ENCODE assay signal across 8 mouse cellular contexts in genomic region chr2:167190076-167190399, GRCm38 (mm10). TPM values are rescaled to one million over a fixed set of nuclear protein-coding genes. Genes with fewer than 3 reads are reported as not detected.
DNase-seq lines count a peak whose midpoint lies in the region; ATAC-seq and TF ChIP-seq lines count a peak whose summit lies in the region.

Gene Kcnb1, minus strand, starts transcription at chr2:167190155.

- peak within 1 kb of the TSS; percentile 85 for H3K27ac ChIP-seq in hindbrain, embryonic 10.5 days
- no peak within 1 kb of the TSS for H3K27ac ChIP-seq in lung, embryonic 15.5 days

- DNase-seq in G1E (ENCODE audit: low spot score), result no peak
- DNase-seq in cerebellum, adult 9-11 months, result peak; percentile 57
- DNase-seq in frontal cortex, postnatal 14 days (ENCODE audit: low spot score in 2 of 2), result peak; percentile 62 to 78
- peak; percentile 67 for DNase-seq in hindbrain, embryonic 10.5 days (ENCODE audit: low spot score)
- peak; percentile 88 to 92 for DNase-seq in layer of hippocampus, postnatal 10 days (ENCODE audit: low spot score in 2 of 2)
- peak; percentile 51 for DNase-seq in retina, adult 2 months (ENCODE audit: low read depth, low spot score)
- DNase-seq in thymus, postnatal 36 days, result peak; percentile 29 to 43

- no peaks in the 10 kb centered on the region for H3K27me3 ChIP-seq in G1E (ENCODE audit: insufficient read depth, low read length)
- H3K27me3 ChIP-seq in hindbrain, embryonic 10.5 days (ENCODE audit: insufficient read depth, poor library complexity, severe bottlenecking), result peaks cover 68% of the 10 kb centered on the region
- H3K27me3 ChIP-seq in lung, embryonic 15.5 days, result peaks cover 66% of the 10 kb centered on the region

- TF ChIP-seq CTCF in G1E (IDR thresholded peaks at IDR 0.05; ENCODE audit: low read depth, low read length), result no peak

- no peak within 1 kb of the TSS for H3K9ac ChIP-seq in lung, embryonic 15.5 days

- peak within 1 kb of the TSS; percentile 20; the same call in 1 of the 2 replicates for H3K4me3 ChIP-seq in G1E (ENCODE audit: low read depth, low read length)
- peak within 1 kb of the TSS; percentile 59 for H3K4me3 ChIP-seq in hindbrain, embryonic 10.5 days
- peak within 1 kb of the TSS; percentile 53 for H3K4me3 ChIP-seq in lung, embryonic 15.5 days

- H3K9me3 ChIP-seq in G1E (replicated peaks), result peaks cover 30% of the 10 kb centered on the region
- H3K9me3 ChIP-seq in hindbrain, embryonic 10.5 days, result no peaks in the 10 kb centered on the region
- H3K9me3 ChIP-seq in lung, embryonic 15.5 days, result no peaks in the 10 kb centered on the region

- ATAC-seq in G1E (ENCODE audit: extremely low read depth, insufficient number of reproducible peaks, low FRiP score, poor library complexity, severe bottlenecking), result no peak
- ATAC-seq in lung, embryonic 15.5 days (ENCODE audit: borderline replicate concordance, extremely low read depth, low FRiP score, low TSS enrichment), result peak; percentile 16; the same call in 1 of the 2 replicates

- H3K4me2 ChIP-seq in lung, embryonic 15.5 days, result peak within 1 kb of the TSS; percentile 87

- under 1% methylated on average over 41 of the region's 41 CpGs for WGBS in hindbrain, embryonic 10.5 days
- WGBS in lung, embryonic 15.5 days, result under 1% methylated on average over 41 of the region's 41 CpGs

- no peaks in the 10 kb centered on the region for H3K36me3 ChIP-seq in G1E (replicated peaks)
- H3K36me3 ChIP-seq in hindbrain, embryonic 10.5 days, result no peaks in the 10 kb centered on the region
- no peaks in the 10 kb centered on the region for H3K36me3 ChIP-seq in lung, embryonic 15.5 days

- H3K4me1 ChIP-seq in G1E (ENCODE audit: insufficient read depth, low read depth, low read length), result no peaks in the 10 kb centered on the region
- H3K4me1 ChIP-seq in hindbrain, embryonic 10.5 days (replicated peaks), result peaks cover 38% of the 10 kb centered on the region
- peaks cover 19% of the 10 kb centered on the region for H3K4me1 ChIP-seq in lung, embryonic 15.5 days

RNA-seq across cellular contexts. Expression of gene Kcnb1, which starts in this region (rescaled TPM):
- total RNA-seq in G1E (2014; fragmentation: Nextera tagmentation) (not detected in 2 replicates), G1E (2017) (0.22 TPM in 1 of 2 replicates, not detected in the other)
- polyA plus RNA-seq in G1E (2012), result not detected in 2 replicates
- 0.56 and 0.89 TPM in 2 replicates for polyA plus RNA-seq in hindbrain, embryonic 10.5 days (2016; fragmentation: Nextera tagmentation; extraction: Ambion mirVana)
- 10 to 100 TPM; 57.1 to 59.2 TPM for total RNA-seq in layer of hippocampus, postnatal 10 days (2021)
- 0.25 and 0.31 TPM in 2 replicates for polyA plus RNA-seq in lung, embryonic 15.5 days (2015; fragmentation: Nextera tagmentation; extraction: Ambion mirVana)

Comparison
In these comparisons a context has a peak if more than half of its experiments do, and no peak if none do; other contexts are left out.
1. RNA of gene Kcnb1 (total RNA-seq): 57.1 to 59.2 TPM in layer of hippocampus, postnatal 10 days; 0.22 TPM in G1E; every median in the first group is over 10 times any median in the second.
2. Peak in DNase-seq, H3K4me3 ChIP-seq and H3K27ac ChIP-seq in hindbrain, embryonic 10.5 days; RNA of the gene not detected or under 1 TPM.
3. Peak in ATAC-seq, H3K4me3 ChIP-seq and H3K4me2 ChIP-seq in lung, embryonic 15.5 days; RNA of the gene not detected or under 1 TPM.
4. Peak in every context shown above with its lines, with median percentiles within 50 percentile points of each other: H3K4me3 ChIP-seq.